Mouse (Mus musculus): Measurements from ENCODE around the gene Olfr555. TPM values are rescaled to one million over a fixed set of nuclear protein-coding genes. Genes with fewer than 3 reads are reported as not detected.

Olfr555 gene
- polyA plus RNA-seq, 1 experiment from 2014 or later, result not detected

DNA sequence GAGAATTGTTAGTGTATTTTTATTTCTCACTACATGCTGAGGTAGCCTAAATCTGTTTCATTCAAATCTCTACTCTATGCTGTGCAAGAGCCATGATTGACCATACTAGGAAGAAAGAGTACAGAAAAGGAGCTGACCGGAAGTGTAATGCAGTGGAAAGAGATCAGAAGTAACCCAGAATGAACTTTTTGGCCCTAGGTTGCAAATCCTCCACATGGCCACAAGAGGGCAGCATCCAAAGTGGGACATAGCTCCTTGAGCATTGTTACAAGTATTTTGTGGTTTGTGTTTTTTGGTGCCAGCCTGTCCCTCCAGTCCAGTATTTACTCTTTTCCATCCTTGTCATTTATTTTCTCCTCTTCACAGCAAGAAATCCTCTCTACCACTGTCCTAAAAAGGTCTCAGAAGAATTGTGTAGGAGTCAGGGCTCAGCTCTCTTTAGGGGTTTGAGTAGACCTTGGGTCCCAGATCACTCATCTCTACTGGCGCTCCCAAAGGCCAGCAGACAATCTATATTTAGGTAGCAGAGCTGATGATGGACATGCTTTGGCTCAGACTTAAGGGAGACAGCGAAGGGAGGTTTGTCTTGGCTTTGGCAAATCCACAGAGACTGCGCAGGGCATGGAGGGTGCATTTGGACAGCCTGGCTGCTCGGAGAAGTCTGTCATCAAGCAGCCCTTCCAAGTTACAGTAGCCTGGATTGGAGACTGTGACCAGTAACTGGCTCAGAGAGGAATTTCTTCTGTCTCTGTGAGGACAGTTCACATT, 36.9 kb downstream of the Olfr555 start, which contains the start of gene Olfr557:
Gene Olfr557 (plus strand): TSS at position 553 of the 768 bp plus-strand sequence.
- ATAC-seq (ENCODE audit: insufficient number of reproducible peaks, insufficient read depth, low FRiP score, low TSS enrichment, low read depth), result no peak
- Histone ChIP-seq H3K36me3 (no peaks in the 10 kb centered on the region), H3K4me3 (replicated peaks) (no peak within 1 kb of the TSS), H3K4me2 (no peak within 1 kb of the TSS), H3K9ac (replicated peaks) (no peak within 1 kb of the TSS), H3K27me3 (no peaks in the 10 kb centered on the region), H3K9me3 (no peaks in the 10 kb centered on the region), H3K4me1 (replicated peaks) (no peaks in the 10 kb centered on the region), H3K27ac (no peak within 1 kb of the TSS)
- 79% methylated on average over 5 of the region's 5 CpGs for WGBS

DNA sequence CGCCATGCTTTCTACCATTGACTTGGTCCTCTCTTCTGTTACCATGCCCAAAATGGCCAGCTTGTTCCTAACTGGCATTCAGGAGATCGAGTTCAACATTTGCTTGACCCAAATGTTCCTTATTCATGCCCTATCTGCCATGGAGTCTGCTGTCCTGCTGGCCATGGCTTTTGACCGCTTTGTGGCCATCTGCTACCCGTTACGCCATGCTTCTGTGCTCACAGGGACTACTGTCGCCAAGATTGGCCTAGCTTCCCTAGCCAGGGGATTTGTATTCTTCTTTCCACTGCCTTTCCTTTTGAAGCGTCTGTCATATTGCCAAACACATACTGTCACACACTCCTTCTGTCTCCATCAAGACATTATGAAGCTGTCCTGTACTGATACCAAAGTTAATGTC, 39.8 kb downstream of the Olfr555 start:
- no peak for ATAC-seq (ENCODE audit: insufficient number of reproducible peaks, insufficient read depth, low FRiP score, low TSS enrichment, low read depth)

DNA sequence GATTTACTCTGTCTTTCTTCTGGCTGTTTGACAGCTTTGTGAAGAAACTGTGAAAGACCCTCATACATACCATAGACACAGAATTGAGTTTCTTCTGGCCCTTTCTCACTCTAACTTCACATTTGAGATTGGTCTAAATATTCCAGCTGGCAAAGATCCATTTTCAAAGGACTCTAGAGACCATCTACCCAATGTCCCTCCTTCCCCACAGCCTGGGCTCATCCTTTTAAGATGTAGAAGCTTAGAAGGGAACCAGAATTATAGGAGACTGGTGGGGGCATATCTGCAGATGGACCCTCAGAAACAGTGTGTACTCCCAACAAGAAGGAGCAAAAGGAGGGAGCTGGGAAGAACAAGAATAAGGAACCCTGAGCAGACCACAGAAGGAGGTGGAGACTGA, 43.3 kb downstream of the Olfr555 start, which contains the start of gene Olfr558:
Gene Olfr558 (plus strand): TSS at position 301 of the 400 bp plus-strand sequence.
- Histone ChIP-seq H3K9me3 (no peaks in the 10 kb centered on the region), H3K4me2 (no peak within 1 kb of the TSS), H3K27me3 (no peaks in the 10 kb centered on the region), H3K4me3 (replicated peaks) (no peak within 1 kb of the TSS), H3K36me3 (no peaks in the 10 kb centered on the region), H3K4me1 (replicated peaks) (no peaks in the 10 kb centered on the region), H3K27ac (no peak within 1 kb of the TSS), H3K9ac (replicated peaks) (no peak within 1 kb of the TSS)
- ATAC-seq (ENCODE audit: insufficient number of reproducible peaks, insufficient read depth, low FRiP score, low TSS enrichment, low read depth), result no peak

More for the DNA sequence above, 39.8 kb downstream of the Olfr555 start:
- no peaks in the 10 kb centered on the region for H3K9me3 ChIP-seq
- no peak overlapping the region for H3K4me2 ChIP-seq
- 86% methylated on average over 7 of the region's 7 CpGs for WGBS
- no peak overlapping the region for H3K9ac ChIP-seq (replicated peaks)
- H3K4me3 ChIP-seq (replicated peaks), result no peak overlapping the region
- H3K36me3 ChIP-seq, result no peaks in the 10 kb centered on the region
- H3K27ac ChIP-seq, result no peak overlapping the region
- H3K27me3 ChIP-seq, result no peaks in the 10 kb centered on the region
- H3K4me1 ChIP-seq (replicated peaks), result no peaks in the 10 kb centered on the region

Other genes starting within 250 kb of the Olfr555 start
- 190 and 192 TPM in 2 replicates for gene Rrm1, start 217.1 kb upstream of the Olfr555 start, polyA plus RNA-seq (2016; fragmentation: Nextera tagmentation; extraction: Ambion mirVana)
- gene Olfr543, start 177.1 kb upstream of the Olfr555 start, polyA plus RNA-seq (2016; fragmentation: Nextera tagmentation; extraction: Ambion mirVana), result 0.24 and 0.33 TPM in 2 replicates
- gene Olfr544, start 170.5 kb upstream of the Olfr555 start, polyA plus RNA-seq (2016; fragmentation: Nextera tagmentation; extraction: Ambion mirVana), result not detected in 2 replicates
- 0.09 TPM in 1 of 2 replicates, not detected in the other for gene Olfr545, start 159.2 kb upstream of the Olfr555 start, polyA plus RNA-seq (2016; fragmentation: Nextera tagmentation; extraction: Ambion mirVana)
- gene Olfr547, start 124.1 kb upstream of the Olfr555 start, polyA plus RNA-seq (2016; fragmentation: Nextera tagmentation; extraction: Ambion mirVana), result not detected in 2 replicates
- not detected in 2 replicates for gene Olfr548-ps1, start 117.9 kb upstream of the Olfr555 start, polyA plus RNA-seq (2016; fragmentation: Nextera tagmentation; extraction: Ambion mirVana)
- not detected in 2 replicates for gene Olfr549, start 109.0 kb upstream of the Olfr555 start, polyA plus RNA-seq (2016; fragmentation: Nextera tagmentation; extraction: Ambion mirVana)
- gene Trim21, start 93.3 kb upstream of the Olfr555 start, polyA plus RNA-seq (2016; fragmentation: Nextera tagmentation; extraction: Ambion mirVana), result 0.44 and 0.59 TPM in 2 replicates
- gene Olfr550, start 87.4 kb upstream of the Olfr555 start, polyA plus RNA-seq (2016; fragmentation: Nextera tagmentation; extraction: Ambion mirVana), result not detected in 2 replicates
- not detected in 2 replicates for gene Olfr551, start 66.9 kb upstream of the Olfr555 start, polyA plus RNA-seq (2016; fragmentation: Nextera tagmentation; extraction: Ambion mirVana)
- not detected in 2 replicates for gene Olfr552, start 61.1 kb upstream of the Olfr555 start, polyA plus RNA-seq (2016; fragmentation: Nextera tagmentation; extraction: Ambion mirVana)
- not detected in 2 replicates for gene Olfr553, start 40.6 kb upstream of the Olfr555 start, polyA plus RNA-seq (2016; fragmentation: Nextera tagmentation; extraction: Ambion mirVana)
- gene Olfr554, start 20.4 kb upstream of the Olfr555 start, polyA plus RNA-seq (2016; fragmentation: Nextera tagmentation; extraction: Ambion mirVana), result not detected in 2 replicates
- gene Olfr556, start 6.1 kb downstream of the Olfr555 start, polyA plus RNA-seq (2016; fragmentation: Nextera tagmentation; extraction: Ambion mirVana), result not detected in 2 replicates
- gene Trim68, start 28.5 kb downstream of the Olfr555 start, polyA plus RNA-seq (2016; fragmentation: Nextera tagmentation; extraction: Ambion mirVana), result 14.9 and 15.0 TPM in 2 replicates
- not detected in 2 replicates for gene Olfr557, start 37.1 kb downstream of the Olfr555 start, polyA plus RNA-seq (2016; fragmentation: Nextera tagmentation; extraction: Ambion mirVana)
- not detected in 2 replicates for gene Olfr558, start 43.4 kb downstream of the Olfr555 start, polyA plus RNA-seq (2016; fragmentation: Nextera tagmentation; extraction: Ambion mirVana)
- gene Olfr33, start 60.2 kb downstream of the Olfr555 start, polyA plus RNA-seq (2016; fragmentation: Nextera tagmentation; extraction: Ambion mirVana), result not detected in 2 replicates
- gene Olfr559, start 68.7 kb downstream of the Olfr555 start, polyA plus RNA-seq (2016; fragmentation: Nextera tagmentation; extraction: Ambion mirVana), result not detected in 2 replicates
- gene Olfr560, start 100.5 kb downstream of the Olfr555 start, polyA plus RNA-seq (2016; fragmentation: Nextera tagmentation; extraction: Ambion mirVana), result not detected in 2 replicates
- gene Olfr78, start 100.6 kb downstream of the Olfr555 start, polyA plus RNA-seq (2016; fragmentation: Nextera tagmentation; extraction: Ambion mirVana), result not detected in 2 replicates
- gene Olfr561, start 112.4 kb downstream of the Olfr555 start, polyA plus RNA-seq (2016; fragmentation: Nextera tagmentation; extraction: Ambion mirVana), result not detected in 2 replicates
- gene Olfr564, start 144.7 kb downstream of the Olfr555 start, polyA plus RNA-seq (2016; fragmentation: Nextera tagmentation; extraction: Ambion mirVana), result not detected in 2 replicates
- gene Olfr566, start 199.9 kb downstream of the Olfr555 start, polyA plus RNA-seq (2016; fragmentation: Nextera tagmentation; extraction: Ambion mirVana), result not detected in 2 replicates
- gene Olfr568, start 218.3 kb downstream of the Olfr555 start, polyA plus RNA-seq (2016; fragmentation: Nextera tagmentation; extraction: Ambion mirVana), result not detected in 2 replicates
- not detected in 2 replicates for gene Olfr569, start 232.1 kb downstream of the Olfr555 start, polyA plus RNA-seq (2016; fragmentation: Nextera tagmentation; extraction: Ambion mirVana)
- not detected in 2 replicates for gene Olfr570, start 235.8 kb downstream of the Olfr555 start, polyA plus RNA-seq (2016; fragmentation: Nextera tagmentation; extraction: Ambion mirVana)

All from limb, embryonic 12.5 days (tissue).